16 mouse cellular contexts compared by ENCODE assay signal in genomic region chr5:131177168-131177567, GRCm38 (mm10).
DNase-seq lines count a peak whose midpoint lies in the region; ATAC-seq and TF ChIP-seq lines count a peak whose summit lies in the region.
"Had no signal": no experiment of that assay in that cellular context is flagged by ENCODE, and none has a peak within 500 bp of the region (broad histone marks: within the 10 kb centered on the region; RNA-seq: fewer than 3 reads in every experiment).

No protein-coding gene starts in this region.

- no peak for TF ChIP-seq CTCF in hindbrain, postnatal 0 days (IDR thresholded peaks at IDR 0.05; ENCODE audit: low read depth)
- TF ChIP-seq CTCF in heart, adult 2 months (IDR thresholded peaks at IDR 0.05), result no peak

- no peaks in the 10 kb centered on the region for H3K36me3 ChIP-seq in hindbrain, embryonic 10.5 days
- no peaks in the 10 kb centered on the region for H3K36me3 ChIP-seq in hindbrain, postnatal 0 days (ENCODE audit: insufficient read depth, low read length)
- H3K36me3 ChIP-seq in ES-E14 (ENCODE audit: control insufficient read depth, insufficient read depth, low read length, poor library complexity, severe bottlenecking), result no peaks in the 10 kb centered on the region
- H3K36me3 ChIP-seq in forebrain, embryonic 13.5 days (ENCODE audit: poor library complexity, severe bottlenecking), result no peaks in the 10 kb centered on the region
- no peaks in the 10 kb centered on the region for H3K36me3 ChIP-seq in neural tube, embryonic 12.5 days
- H3K36me3 ChIP-seq in heart, adult 2 months (ENCODE audit: control insufficient read depth, insufficient read depth, low read length), result no peaks in the 10 kb centered on the region
- no peaks in the 10 kb centered on the region for H3K36me3 ChIP-seq in liver, embryonic 11.5 days (ENCODE audit: control insufficient read depth, insufficient read depth, low read length)
- H3K36me3 ChIP-seq: limb, embryonic 12.5 days; stomach, embryonic 15.5 days had no signal

- no peaks in the 10 kb centered on the region for H3K79me2 ChIP-seq in heart, adult 2 months (replicated peaks; ENCODE audit: control insufficient read depth, insufficient read depth, low read length)

- no peak overlapping the region for H3K4me2 ChIP-seq in hindbrain, postnatal 0 days (ENCODE audit: low read depth, low read length)
- 0 out of 2 replicates have a peak overlapping the region, but pooled peaks have one; percentile 5 for H3K4me2 ChIP-seq in forebrain, embryonic 13.5 days
- 0 out of 2 replicates have a peak overlapping the region, but pooled peaks have one; percentile 12 for H3K4me2 ChIP-seq in neural tube, embryonic 12.5 days (replicated peaks)
- H3K4me2 ChIP-seq in liver, embryonic 11.5 days, result no peak overlapping the region
- H3K4me2 ChIP-seq: heart, embryonic 11.5 days; limb, embryonic 12.5 days; stomach, embryonic 15.5 days had no signal

- no peaks in the 10 kb centered on the region for H3K27me3 ChIP-seq in hindbrain, embryonic 10.5 days (ENCODE audit: insufficient read depth, poor library complexity, severe bottlenecking)
- H3K27me3 ChIP-seq in hindbrain, postnatal 0 days (ENCODE audit: insufficient read depth, low read length), result no peaks in the 10 kb centered on the region
- H3K27me3 ChIP-seq in forebrain, embryonic 13.5 days, result no peaks in the 10 kb centered on the region
- H3K27me3 ChIP-seq in neural tube, embryonic 12.5 days (replicated peaks), result no peaks in the 10 kb centered on the region
- H3K27me3 ChIP-seq in heart, adult 2 months (ENCODE audit: control insufficient read depth, insufficient read depth, low read length), result no peaks in the 10 kb centered on the region
- H3K27me3 ChIP-seq in liver, embryonic 11.5 days (replicated peaks; ENCODE audit: control insufficient read depth, insufficient read depth, low read length), result no peaks in the 10 kb centered on the region
- H3K27me3 ChIP-seq: limb, embryonic 12.5 days; Patski; stomach, embryonic 15.5 days had no signal

- TF ChIP-seq POLR2A in heart, adult 2 months (IDR thresholded peaks at IDR 0.05; ENCODE audit: insufficient read depth, low read depth, low read length), result no peak

- no peak for TF ChIP-seq EP300 in heart, adult 2 months (IDR thresholded peaks at IDR 0.05; ENCODE audit: insufficient read depth, low read depth, low read length)

- peak; percentile 7 for DNase-seq in hindbrain, embryonic 10.5 days (ENCODE audit: low spot score)
- DNase-seq in hindbrain, postnatal 0 days (ENCODE audit: low spot score), result no peak
- DNase-seq in ES-E14 (ENCODE audit: low read depth, low spot score), result peak; percentile 47
- no peak for DNase-seq in natural killer cell, adult 2 months (ENCODE audit: low spot score in 2 of 2)
- no peak for DNase-seq in heart, adult 2 months
- no peak for DNase-seq in liver, embryonic 11.5 days (ENCODE audit: low spot score)
- DNase-seq: adrenal gland, postnatal 10 days; cerebellum, postnatal 14 days; liver, postnatal 0 days; thymus, postnatal 25 days had no signal

- H3K27ac ChIP-seq in hindbrain, embryonic 10.5 days, result peak overlapping the region; percentile 60
- no peak overlapping the region for H3K27ac ChIP-seq in hindbrain, postnatal 0 days
- H3K27ac ChIP-seq in ES-E14 (ENCODE audit: insufficient read depth, low read depth, low read length, poor library complexity, severe bottlenecking), result no peak overlapping the region; the same call in 1 of the 2 replicates
- peak overlapping the region; percentile 7; the same call in 1 of the 2 replicates for H3K27ac ChIP-seq in forebrain, embryonic 13.5 days
- H3K27ac ChIP-seq in neural tube, embryonic 12.5 days, result no peak overlapping the region; the same call in 1 of the 2 replicates
- H3K27ac ChIP-seq in heart, adult 2 months, result no peak overlapping the region
- H3K27ac ChIP-seq in liver, embryonic 11.5 days (ENCODE audit: low read depth, low read length), result no peak overlapping the region
- H3K27ac ChIP-seq: limb, embryonic 12.5 days; stomach, embryonic 15.5 days had no signal

- no peak overlapping the region for H3K4me3 ChIP-seq in hindbrain, embryonic 10.5 days
- no peak overlapping the region for H3K4me3 ChIP-seq in hindbrain, postnatal 0 days (ENCODE audit: low read length)
- 0 out of 4 replicates have a peak overlapping the region, but pooled peaks of 1 of the 2 experiments have one; percentile 18 for H3K4me3 ChIP-seq in ES-E14 (ENCODE audit: insufficient read depth in 1 of 2, low read depth in 1 of 2, low read length in 2 of 2, poor library complexity in 1 of 2, severe bottlenecking in 1 of 2)
- no peak overlapping the region for H3K4me3 ChIP-seq in forebrain, embryonic 13.5 days
- no peak overlapping the region for H3K4me3 ChIP-seq in neural tube, embryonic 12.5 days
- no peak overlapping the region for H3K4me3 ChIP-seq in heart, adult 2 months
- H3K4me3 ChIP-seq in liver, embryonic 11.5 days (ENCODE audit: low read depth, low read length), result no peak overlapping the region
- H3K4me3 ChIP-seq: limb, embryonic 12.5 days; stomach, embryonic 15.5 days had no signal

- WGBS in hindbrain, embryonic 10.5 days, result 15% methylated on average over 2 of the region's 2 CpGs
- WGBS in hindbrain, postnatal 0 days, result 15% methylated on average over 2 of the region's 2 CpGs
- 3% methylated on average over 2 of the region's 2 CpGs for WGBS in forebrain, embryonic 13.5 days
- WGBS in neural tube, embryonic 12.5 days, result 29% methylated on average over 2 of the region's 2 CpGs
- 46% methylated on average over 2 of the region's 2 CpGs for WGBS in heart, adult 2 months
- 58% methylated on average over 2 of the region's 2 CpGs for WGBS in liver, embryonic 11.5 days

- in situ Hi-C loops in ES-E14 (cut with MboI; ENCODE audit: low sequenced_read_pairs in 2 of 2, unreplicated experiment in 2 of 2), result no loop called here

- ATAC-seq in hindbrain, postnatal 0 days, result no peak
- peak; percentile 24; the same call in 1 of the 2 replicates for ATAC-seq in forebrain, embryonic 13.5 days
- ATAC-seq in neural tube, embryonic 12.5 days (ENCODE audit: low FRiP score, low read depth), result peak; percentile 70
- ATAC-seq in liver, embryonic 11.5 days (replicated peaks; ENCODE audit: low FRiP score), result no peak
- ATAC-seq: liver, postnatal 0 days; Patski had no signal

- intact Hi-C loops in heart, adult 2 months (cut with DNase I), result no loop called here

- 0 out of 2 replicates have a peak, but pooled peaks cover 4% of the 10 kb centered on the region for H3K9me3 ChIP-seq in hindbrain, embryonic 10.5 days
- H3K9me3 ChIP-seq in hindbrain, postnatal 0 days (ENCODE audit: low read length), result no peaks in the 10 kb centered on the region
- H3K9me3 ChIP-seq in ES-E14 (ENCODE audit: control insufficient read depth, insufficient read depth, low read depth, low read length), result no peaks in the 10 kb centered on the region
- no peaks in the 10 kb centered on the region for H3K9me3 ChIP-seq in forebrain, embryonic 13.5 days (replicated peaks)
- no peaks in the 10 kb centered on the region for H3K9me3 ChIP-seq in neural tube, embryonic 12.5 days
- H3K9me3 ChIP-seq in liver, embryonic 11.5 days (ENCODE audit: control insufficient read depth, low read length), result no peaks in the 10 kb centered on the region; the same call in 1 of the 2 replicates
- H3K9me3 ChIP-seq: limb, embryonic 12.5 days; stomach, embryonic 15.5 days had no signal

- H3K4me1 ChIP-seq in hindbrain, embryonic 10.5 days (replicated peaks), result peaks cover 18% of the 10 kb centered on the region
- H3K4me1 ChIP-seq in hindbrain, postnatal 0 days (ENCODE audit: insufficient read depth, low read length), result peaks cover 2% of the 10 kb centered on the region; the same call in 1 of the 2 replicates
- peaks cover 3 to 4% of the 10 kb centered on the region in 2 experiments; a peak in 2 of 4 replicates for H3K4me1 ChIP-seq in ES-E14 (ENCODE audit: control insufficient read depth in 2 of 2, insufficient read depth in 2 of 2, low read length in 2 of 2, poor library complexity in 1 of 2)
- peaks cover 13% of the 10 kb centered on the region for H3K4me1 ChIP-seq in forebrain, embryonic 13.5 days
- no peaks in the 10 kb centered on the region for H3K4me1 ChIP-seq in neural tube, embryonic 12.5 days
- H3K4me1 ChIP-seq in heart, adult 2 months (ENCODE audit: control insufficient read depth, insufficient read depth, low read length), result no peaks in the 10 kb centered on the region
- H3K4me1 ChIP-seq in liver, embryonic 11.5 days (replicated peaks; ENCODE audit: control insufficient read depth, insufficient read depth, low read length), result no peaks in the 10 kb centered on the region
- H3K4me1 ChIP-seq: limb, embryonic 12.5 days; stomach, embryonic 15.5 days had no signal

- no peak overlapping the region for H3K9ac ChIP-seq in hindbrain, postnatal 0 days (replicated peaks; ENCODE audit: low read length)
- no peak overlapping the region for H3K9ac ChIP-seq in ES-E14 (ENCODE audit: insufficient read depth, low read depth, low read length, poor library complexity, severe bottlenecking)
- no peak overlapping the region for H3K9ac ChIP-seq in forebrain, embryonic 13.5 days
- no peak overlapping the region for H3K9ac ChIP-seq in neural tube, embryonic 12.5 days
- H3K9ac ChIP-seq in heart, adult 2 months (ENCODE audit: low read depth, low read length), result no peak overlapping the region
- H3K9ac ChIP-seq in liver, embryonic 11.5 days (ENCODE audit: low read depth, low read length), result no peak overlapping the region
- H3K9ac ChIP-seq: limb, embryonic 12.5 days; liver, postnatal 0 days; stomach, embryonic 15.5 days had no signal

TF ChIP-seq in ES-E14, 5 proteins besides CTCF, POLR2A, EP300 and RAD21:
- TF ChIP-seq MAFK (IDR thresholded peaks at IDR 0.05; ENCODE audit: insufficient read depth, low read depth, low read length), result no peak
- TF ChIP-seq ZNF384 (IDR thresholded peaks at IDR 0.05; ENCODE audit: low read depth, low read length), result peak; percentile 84
- no peak for TF ChIP-seq HCFC1 (IDR thresholded peaks at IDR 0.05; ENCODE audit: borderline replicate concordance, insufficient read depth, low read length)
- TF ChIP-seq ZC3H11A (IDR thresholded peaks at IDR 0.05; ENCODE audit: borderline replicate concordance, low read depth, low read length), result no peak
- no peak for TF ChIP-seq CHD2 (IDR thresholded peaks at IDR 0.05; ENCODE audit: low read depth, low read length)
TF ChIP-seq in ES-E14: peak in this region for 1.

Comparison
In these comparisons a context has a peak if more than half of its experiments do, and no peak if none do; other contexts are left out.
1. DNase-seq: peak in hindbrain, embryonic 10.5 days (single experiment) and ES-E14 (single experiment); none in hindbrain, postnatal 0 days (single experiment), natural killer cell, adult 2 months (0 of 2), heart, adult 2 months (0 of 2) and liver, embryonic 11.5 days (single experiment).
2. H3K27ac ChIP-seq: peak in hindbrain, embryonic 10.5 days (single experiment) and forebrain, embryonic 13.5 days (single experiment); none in hindbrain, postnatal 0 days (single experiment), ES-E14 (single experiment), neural tube, embryonic 12.5 days (single experiment), heart, adult 2 months (single experiment) and liver, embryonic 11.5 days (single experiment).
3. ATAC-seq: peak in forebrain, embryonic 13.5 days (single experiment) and neural tube, embryonic 12.5 days (single experiment); none in hindbrain, postnatal 0 days (single experiment) and liver, embryonic 11.5 days (single experiment).
4. H3K4me2 ChIP-seq: peak in forebrain, embryonic 13.5 days (single experiment) and neural tube, embryonic 12.5 days (single experiment); none in hindbrain, postnatal 0 days (single experiment) and liver, embryonic 11.5 days (single experiment).